Mouse (Mus musculus): ENCODE results near the gene Nprl2. TPM values are rescaled to one million over a fixed set of nuclear protein-coding genes. Genes with fewer than 3 reads are reported as not detected.

Gene Nprl2
- total and polyA plus RNA-seq, 3 experiments = 12.6 to 31.4 (median 16.3) TPM

- dilution Hi-C loops (cut with MboI; ENCODE audit: extremely low pct_ligation_motif_present, extremely low pct_unique_long_range_greater_than_20kb, low sequenced_read_pairs) = no loop called here
- in situ Hi-C loops (cut with MboI; ENCODE audit: low pct_ligation_motif_present, low pct_unique_long_range_greater_than_20kb, low sequenced_read_pairs) = no loop called here
- H3K9me3 ChIP-seq (replicated peaks; ENCODE audit: low read length) = no peaks in the 10 kb centered on the region
- no peak overlapping the region for H3K4me2 ChIP-seq (ENCODE audit: insufficient read depth, low read depth, poor library complexity, severe bottlenecking)
- no peak overlapping the region for H3K4me3 ChIP-seq (replicated peaks in 1 of 3; ENCODE audit: low read depth in 2 of 3, low read length in 2 of 3, poor library complexity in 1 of 3)
- H3K27me3 ChIP-seq (replicated peaks) = peaks cover 81% of the 10 kb centered on the region
- no peak overlapping the region for H3K27ac ChIP-seq (ENCODE audit: insufficient read depth, low read depth)
- no peaks in the 10 kb centered on the region for H3K36me3 ChIP-seq (replicated peaks in 1 of 2; ENCODE audit: control insufficient read depth in 1 of 2, insufficient read depth in 1 of 2, low read length in 1 of 2)
- peaks cover 3 to 7% of the 10 kb centered on the region in 2 experiments; a peak in 3 of 4 replicates for H3K4me1 ChIP-seq (ENCODE audit: control insufficient read depth in 1 of 2, insufficient read depth in 2 of 2)
- H3K9ac ChIP-seq (ENCODE audit: insufficient read depth, low read depth) = no peak overlapping the region
- no peak for TF ChIP-seq CHD2 (IDR thresholded peaks at IDR 0.05; ENCODE audit: low read length)
- TF ChIP-seq MXI1 (IDR thresholded peaks at IDR 0.05; ENCODE audit: low read depth, low read length) = no peak
- no peak for TF ChIP-seq BHLHE40 (IDR thresholded peaks at IDR 0.05; ENCODE audit: low read depth, low read length)
- TF ChIP-seq TBP (conservative IDR thresholded peaks at IDR 0.05; ENCODE audit: low read depth, low read length) = no peak
- TF ChIP-seq KAT2A (IDR thresholded peaks at IDR 0.05; ENCODE audit: insufficient replicate concordance, low read length) = no peak
- TF ChIP-seq JUN (IDR thresholded peaks at IDR 0.05; ENCODE audit: insufficient read depth, low read depth, low read length) = no peak
- no peak for TF ChIP-seq UBTF (IDR thresholded peaks at IDR 0.05; ENCODE audit: low read depth, low read length)
- TF ChIP-seq RCOR1 (conservative IDR thresholded peaks at IDR 0.05; ENCODE audit: low read depth, low read length) = no peak
- TF ChIP-seq ELF1 (IDR thresholded peaks at IDR 0.05; ENCODE audit: low read depth, low read length) = no peak
- TF ChIP-seq EP300 (IDR thresholded peaks at IDR 0.05; ENCODE audit: low read length) = no peak
- no peak for TF ChIP-seq NRF1 (IDR thresholded peaks at IDR 0.05; ENCODE audit: low read depth, low read length)
- TF ChIP-seq HCFC1 (IDR thresholded peaks at IDR 0.05; ENCODE audit: low read depth, low read length) = no peak
- TF ChIP-seq GABPA (IDR thresholded peaks at IDR 0.05; ENCODE audit: insufficient replicate concordance, low read depth, low read length) = no peak
- TF ChIP-seq POLR2AphosphoS2 (IDR thresholded peaks at IDR 0.05; ENCODE audit: low read depth, low read length) = no peak
- no peak for DNase-seq (ENCODE audit: extremely low read depth)
- H3K79me2 ChIP-seq (replicated peaks; ENCODE audit: control insufficient read depth, extremely low read depth, insufficient read depth, poor library complexity, severe bottlenecking) = no peaks in the 10 kb centered on the region
Measured at GRCm38 (mm10) chr9:107520331-107520730, 21.7 kb upstream of the Nprl2 start.

GRCm38 (mm10) chr9:107521190-107521589 lies 20.8 kb upstream of the Nprl2 start:
- DNase-seq (ENCODE audit: extremely low read depth) = no peak
- in situ Hi-C loops (cut with MboI; ENCODE audit: low pct_ligation_motif_present, low pct_unique_long_range_greater_than_20kb, low sequenced_read_pairs) = no loop called here

More at GRCm38 (mm10) chr9:107521190-107521589, 20.8 kb upstream of the Nprl2 start:
- no peaks in the 10 kb centered on the region for H3K36me3 ChIP-seq (replicated peaks in 1 of 2; ENCODE audit: control insufficient read depth in 1 of 2, insufficient read depth in 1 of 2, low read length in 1 of 2)
- H3K9ac ChIP-seq (ENCODE audit: insufficient read depth, low read depth) = no peak overlapping the region
- dilution Hi-C loops (cut with MboI; ENCODE audit: extremely low pct_ligation_motif_present, extremely low pct_unique_long_range_greater_than_20kb, low sequenced_read_pairs) = no loop called here
- peaks cover 3 to 7% of the 10 kb centered on the region in 2 experiments; a peak in 3 of 4 replicates for H3K4me1 ChIP-seq (ENCODE audit: control insufficient read depth in 1 of 2, insufficient read depth in 2 of 2)
- no peak overlapping the region for H3K4me3 ChIP-seq (replicated peaks in 1 of 3; ENCODE audit: low read depth in 2 of 3, low read length in 2 of 3, poor library complexity in 1 of 3)
- no peak overlapping the region for H3K27ac ChIP-seq (ENCODE audit: insufficient read depth, low read depth)
- H3K4me2 ChIP-seq (ENCODE audit: insufficient read depth, low read depth, poor library complexity, severe bottlenecking) = no peak overlapping the region
- peaks cover 85% of the 10 kb centered on the region for H3K27me3 ChIP-seq (replicated peaks)
- no peaks in the 10 kb centered on the region for H3K79me2 ChIP-seq (replicated peaks; ENCODE audit: control insufficient read depth, extremely low read depth, insufficient read depth, poor library complexity, severe bottlenecking)
- no peaks in the 10 kb centered on the region for H3K9me3 ChIP-seq (replicated peaks; ENCODE audit: low read length)
- no peak for TF ChIP-seq MEF2A (IDR thresholded peaks at IDR 0.05; ENCODE audit: borderline replicate concordance, low read depth, low read length)
